Mouse (Mus musculus): ENCODE data around the gene Rpf1. TPM values are rescaled to one million over a fixed set of nuclear protein-coding genes. Genes with fewer than 3 reads are reported as not detected.

Rpf1 gene
- polyA plus RNA-seq, 2 experiments, result 20.6 to 32.7 TPM

DNA sequence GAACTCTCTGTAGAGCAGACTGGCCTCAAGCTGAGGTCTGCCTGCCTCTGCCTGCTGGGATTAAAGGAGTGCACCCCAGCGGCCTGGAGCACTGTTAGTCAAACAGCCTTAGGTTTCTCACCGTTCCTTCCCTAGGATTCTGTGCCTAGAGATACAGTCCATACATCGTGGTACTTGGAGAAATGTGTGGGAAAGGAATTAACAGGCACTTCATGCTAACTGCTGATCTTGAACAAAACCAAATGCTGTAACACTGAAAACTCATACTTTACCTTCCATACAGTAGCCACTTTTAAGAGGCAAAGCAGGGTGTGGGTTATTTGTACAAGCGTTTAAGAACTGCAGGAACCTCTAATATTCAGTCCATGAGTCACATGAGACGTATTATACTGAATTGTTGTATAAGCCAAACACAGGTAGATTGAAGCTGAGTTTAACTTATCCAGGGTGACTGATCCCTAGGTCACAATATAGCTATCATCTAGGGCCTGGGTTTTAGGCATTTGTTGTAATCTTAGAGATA is 19.6 kb downstream of the Rpf1 start:
- TF ChIP-seq CTCF (IDR thresholded peaks at IDR 0.05; ENCODE audit: low read depth), result no peak
- TF ChIP-seq EP300 (IDR thresholded peaks at IDR 0.05; ENCODE audit: low read depth), result no peak
- Histone ChIP-seq H3K9me3 (ENCODE audit: control insufficient read depth, low read length) (no peaks in the 10 kb centered on the region), H3K27ac (peak overlapping the region; percentile 91), H3K36me3 (replicated peaks; ENCODE audit: control insufficient read depth, insufficient read depth, low read depth) (peaks cover 27% of the 10 kb centered on the region), H3K4me1 (replicated peaks; ENCODE audit: control insufficient read depth in 2 of 2, insufficient read depth in 2 of 2, low read length in 1 of 2) (peaks cover 10 to 20% of the 10 kb centered on the region in 2 experiments), H3K4me3 (ENCODE audit: insufficient read depth in 1 of 2, low read depth in 2 of 2, low read length in 2 of 2) (peak overlapping the region; percentile 34 to 77), H3K27me3 (ENCODE audit: control insufficient read depth, insufficient read depth, low read length) (no peaks in the 10 kb centered on the region), H3K4me2 (ENCODE audit: low read depth) (peak overlapping the region; percentile 75), H3K9ac (replicated peaks) (peak overlapping the region; percentile 89)
- DNase-seq (ENCODE audit: low read depth in 3 of 3, low spot score in 3 of 3) (no peak), ATAC-seq (ENCODE audit: insufficient read depth) (no peak)
- WGBS (ENCODE audit: insufficient replicate concordance), result 51% methylated on average over 5 of the region's 5 CpGs

DNA sequence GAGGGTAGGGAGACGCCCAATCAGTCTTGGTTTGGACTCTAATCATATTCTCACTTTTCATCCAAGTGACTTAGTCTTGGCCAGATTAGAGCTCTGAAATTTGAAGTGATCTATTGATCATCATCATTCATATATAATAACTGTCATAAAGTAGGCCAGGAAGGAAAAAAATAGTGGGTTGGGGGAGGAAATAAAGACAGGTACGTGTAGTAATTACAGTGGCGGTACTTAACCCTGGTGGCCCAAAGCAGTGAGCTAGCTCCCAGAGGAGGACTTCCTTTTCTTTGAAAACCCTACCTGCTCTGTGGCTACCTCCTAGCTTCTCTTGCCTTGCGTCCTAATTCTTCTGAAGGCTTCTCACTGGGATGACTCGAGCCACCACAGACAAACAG is 20.4 kb downstream of the Rpf1 start:
- ATAC-seq (ENCODE audit: insufficient read depth) (no peak), DNase-seq (ENCODE audit: low read depth in 3 of 3, low spot score in 3 of 3) (no peak)

DNA sequence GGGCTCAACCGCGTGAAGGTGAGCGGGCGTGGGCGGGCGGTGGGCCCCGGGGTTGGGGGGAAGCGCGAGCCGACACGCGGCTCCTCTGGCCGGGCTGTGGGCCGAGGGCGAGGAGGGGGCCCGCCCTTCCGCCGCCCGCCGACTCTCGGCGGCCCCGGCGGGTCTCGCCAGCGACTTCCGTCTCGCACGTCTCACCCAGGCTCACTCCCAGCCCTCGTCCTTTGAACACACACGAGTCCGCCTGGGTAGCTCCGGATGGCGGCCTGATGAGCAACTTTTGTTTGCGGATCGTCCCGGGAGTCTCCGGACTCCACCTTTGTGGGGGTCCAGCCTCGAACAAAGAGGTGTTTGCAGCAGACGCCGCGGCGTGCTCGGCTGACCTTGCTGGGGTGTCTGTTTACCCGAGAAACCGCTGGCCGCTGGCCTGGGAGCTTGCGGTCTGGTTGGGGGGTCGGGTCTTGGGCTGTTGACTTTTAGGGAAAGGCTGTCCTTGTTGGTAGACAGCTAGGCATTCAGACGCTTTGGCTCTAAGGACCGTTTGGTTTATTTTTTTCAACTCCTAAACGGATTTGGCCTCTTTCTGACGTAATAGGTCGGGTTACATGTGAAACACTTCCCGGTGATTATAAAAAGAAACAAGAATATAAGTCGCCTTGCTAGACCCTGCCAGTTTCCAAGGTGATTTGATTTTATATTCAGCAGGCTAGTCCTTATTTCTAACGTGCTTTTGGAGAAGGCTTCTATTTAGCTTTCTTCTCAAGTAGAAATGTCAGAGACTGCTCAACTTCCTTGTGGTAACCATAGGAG is 21.0 kb downstream of the Rpf1 start:
- WGBS (ENCODE audit: insufficient replicate concordance), result under 1% methylated on average over 57 of the region's 57 CpGs
- Histone ChIP-seq H3K4me3 (ENCODE audit: insufficient read depth in 1 of 2, low read depth in 2 of 2, low read length in 2 of 2) (peak overlapping the region; percentile 77 to 90), H3K4me1 (replicated peaks; ENCODE audit: control insufficient read depth in 2 of 2, insufficient read depth in 2 of 2, low read length in 1 of 2) (peaks cover 10 to 20% of the 10 kb centered on the region in 2 experiments), H3K27ac (peak overlapping the region; percentile 91), H3K36me3 (replicated peaks; ENCODE audit: control insufficient read depth, insufficient read depth, low read depth) (peaks cover 16% of the 10 kb centered on the region), H3K9me3 (ENCODE audit: control insufficient read depth, low read length) (no peaks in the 10 kb centered on the region), H3K27me3 (ENCODE audit: control insufficient read depth, insufficient read depth, low read length) (no peaks in the 10 kb centered on the region), H3K4me2 (ENCODE audit: low read depth) (peak overlapping the region; percentile 75), H3K9ac (replicated peaks) (peak overlapping the region; percentile 89)
- peak; percentile 61 for ATAC-seq (ENCODE audit: insufficient read depth)
- DNase-seq (ENCODE audit: low read depth in 3 of 3, low spot score in 3 of 3), result peak in 1 of 3 experiments; percentile 47
- TF ChIP-seq EP300 (IDR thresholded peaks at IDR 0.05; ENCODE audit: low read depth), result no peak; the same call in 1 of the 2 replicates
- TF ChIP-seq CTCF (IDR thresholded peaks at IDR 0.05; ENCODE audit: low read depth), result no peak

More for the DNA sequence above, 20.4 kb downstream of the Rpf1 start:
- H3K4me2 ChIP-seq (ENCODE audit: low read depth), result peak overlapping the region; percentile 75
- H3K4me3 ChIP-seq (ENCODE audit: insufficient read depth in 1 of 2, low read depth in 2 of 2, low read length in 2 of 2), result peak overlapping the region; percentile 77 to 90
- H3K27me3 ChIP-seq (ENCODE audit: control insufficient read depth, insufficient read depth, low read length), result no peaks in the 10 kb centered on the region
- H3K9me3 ChIP-seq (ENCODE audit: control insufficient read depth, low read length), result no peaks in the 10 kb centered on the region
- peak overlapping the region; percentile 91 for H3K27ac ChIP-seq
- H3K36me3 ChIP-seq (replicated peaks; ENCODE audit: control insufficient read depth, insufficient read depth, low read depth), result peaks cover 21% of the 10 kb centered on the region
- H3K9ac ChIP-seq (replicated peaks), result peak overlapping the region; percentile 89
- TF ChIP-seq EP300 (IDR thresholded peaks at IDR 0.05; ENCODE audit: low read depth) (no peak), CTCF (IDR thresholded peaks at IDR 0.05; ENCODE audit: low read depth) (no peak)
- H3K4me1 ChIP-seq (replicated peaks; ENCODE audit: control insufficient read depth in 2 of 2, insufficient read depth in 2 of 2, low read length in 1 of 2), result peaks cover 10 to 20% of the 10 kb centered on the region in 2 experiments
- 8% methylated on average over 5 of the region's 5 CpGs for WGBS (ENCODE audit: insufficient replicate concordance)

DNA sequence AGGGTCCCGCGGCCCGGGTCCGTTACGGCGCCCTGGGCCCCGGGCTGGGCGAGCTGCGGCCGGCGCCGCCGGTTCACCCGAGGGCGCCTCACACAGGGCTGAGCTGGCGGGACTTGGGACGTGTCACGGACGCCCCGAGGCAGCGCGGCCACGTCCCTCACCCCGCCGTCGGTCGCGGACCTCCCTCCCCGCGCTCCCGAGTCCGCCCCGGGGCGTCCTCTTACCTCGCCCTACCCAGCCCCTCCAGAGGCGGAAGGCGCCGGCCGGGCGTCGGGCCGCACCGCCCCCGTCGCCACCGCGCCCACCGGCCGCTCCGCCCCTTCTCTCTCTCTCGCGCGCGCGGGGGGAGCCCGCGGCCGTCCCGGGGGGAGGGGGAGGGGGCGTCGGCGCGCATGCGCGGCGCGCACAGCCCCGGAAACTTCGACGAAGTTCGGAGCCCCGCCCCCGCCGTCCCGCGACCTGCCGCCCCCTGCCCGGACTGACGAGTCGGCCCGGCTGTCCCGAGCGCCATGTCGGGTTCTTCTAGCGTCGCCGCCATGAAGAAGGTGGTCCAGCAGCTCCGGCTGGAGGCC is 21.7 kb downstream of the Rpf1 start, which contains the start of the genes Spata1 and Gng5:
Gene Spata1, minus strand, starts transcription at position 323 of the 572 bp plus-strand sequence.
Gene Gng5, plus strand, starts transcription at position 377 of the 572 bp plus-strand sequence.
- peak within 1 kb of the TSS; percentile 89 for H3K9ac ChIP-seq (replicated peaks)
- TF ChIP-seq CTCF (IDR thresholded peaks at IDR 0.05; ENCODE audit: low read depth) (no peak), EP300 (IDR thresholded peaks at IDR 0.05; ENCODE audit: low read depth) (no peak)

More for the DNA sequence above, 21.7 kb downstream of the Rpf1 start, which contains the start of the genes Spata1 and Gng5:
- no peaks in the 10 kb centered on the region for H3K27me3 ChIP-seq (ENCODE audit: control insufficient read depth, insufficient read depth, low read length)
- peak within 1 kb of the TSS; percentile 77 to 90 for H3K4me3 ChIP-seq (ENCODE audit: insufficient read depth in 1 of 2, low read depth in 2 of 2, low read length in 2 of 2)
- DNase-seq (ENCODE audit: low read depth in 3 of 3, low spot score in 3 of 3) (peak; percentile 79 to 84 (median 82)), ATAC-seq (ENCODE audit: insufficient read depth) (peak; percentile 95)
- H3K4me2 ChIP-seq (ENCODE audit: low read depth), result peak within 1 kb of the TSS; percentile 75
- peak within 1 kb of the TSS; percentile 91 for H3K27ac ChIP-seq
- WGBS (ENCODE audit: insufficient replicate concordance), result under 1% methylated on average over 86 of the region's 88 CpGs
- H3K36me3 ChIP-seq (replicated peaks; ENCODE audit: control insufficient read depth, insufficient read depth, low read depth), result peaks cover 13% of the 10 kb centered on the region
- H3K9me3 ChIP-seq (ENCODE audit: control insufficient read depth, low read length), result no peaks in the 10 kb centered on the region
- peaks cover 10 to 20% of the 10 kb centered on the region in 2 experiments for H3K4me1 ChIP-seq (replicated peaks; ENCODE audit: control insufficient read depth in 2 of 2, insufficient read depth in 2 of 2, low read length in 1 of 2)
